Mouse (Mus musculus): Measurements from ENCODE around the gene Dmwd. TPM values are rescaled to one million over a fixed set of nuclear protein-coding genes. Genes with fewer than 3 reads are reported as not detected.
"Not testable (repeated sequence)": the region's sequence is repeated elsewhere in the genome, so short reads cannot be mapped to it uniquely, and the experiment has no call there.

Gene Dmwd
- polyA plus RNA-seq, 1 experiment from 2014 or later = 20.0 TPM

GRCm38 (mm10) chr7:19054047-19054776 is 21.8 kb upstream of the Dmwd start, which contains the start of gene Rsph6a:
Gene Rsph6a (plus strand): TSS chr7:19054690.
- Histone ChIP-seq H3K36me3 (peaks cover 72% of the 10 kb centered on the region), H3K4me1 (peaks cover 11% of the 10 kb centered on the region), H3K27me3 (ENCODE audit: low read depth, poor library complexity, severe bottlenecking) (no peaks in the 10 kb centered on the region), H3K9me3 (replicated peaks) (no peaks in the 10 kb centered on the region), H3K27ac (0 out of 2 replicates have a peak within 1 kb of the TSS, but pooled peaks have one; percentile 27), H3K4me3 (peak within 1 kb of the TSS; percentile 37)
- DNase-seq (ENCODE audit: low spot score) = peak; percentile 82
- WGBS = 26% methylated on average over 33 of the region's 33 CpGs

DNA sequence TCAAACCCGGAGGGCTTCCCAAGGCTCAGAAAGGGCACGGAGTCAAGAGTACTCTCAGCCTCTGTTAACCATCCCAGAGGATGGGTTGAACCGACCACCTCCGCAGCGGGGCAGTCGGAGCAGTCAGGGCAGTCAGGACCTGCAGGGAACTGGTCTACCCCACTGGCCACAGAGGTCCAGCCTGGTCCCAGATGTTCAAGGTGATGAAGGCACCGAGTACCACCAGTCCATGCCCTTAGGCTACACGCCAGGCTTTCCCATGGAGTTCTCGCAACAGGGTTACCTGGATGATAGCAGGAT is 21.3 kb upstream of the Dmwd start:
- Histone ChIP-seq H3K4me3 (peak overlapping the region; percentile 37), H3K27me3 (ENCODE audit: low read depth, poor library complexity, severe bottlenecking) (no peaks in the 10 kb centered on the region), H3K27ac (no peak overlapping the region), H3K4me1 (peaks cover 11% of the 10 kb centered on the region), H3K9me3 (replicated peaks) (no peaks in the 10 kb centered on the region), H3K36me3 (peaks cover 67% of the 10 kb centered on the region)
- WGBS = 68% methylated on average over 9 of the region's 9 CpGs
- DNase-seq (ENCODE audit: low spot score) = no peak

GRCm38 (mm10) chr7:19055108-19055507 is 20.9 kb upstream of the Dmwd start:
- H3K36me3 ChIP-seq = peaks cover 63% of the 10 kb centered on the region
- no peak for DNase-seq (ENCODE audit: low spot score)
- H3K27ac ChIP-seq = no peak overlapping the region
- H3K4me3 ChIP-seq = no peak overlapping the region
- H3K4me1 ChIP-seq = peaks cover 11% of the 10 kb centered on the region
- 95% methylated on average over 8 of the region's 8 CpGs for WGBS
- H3K27me3 ChIP-seq (ENCODE audit: low read depth, poor library complexity, severe bottlenecking) = no peaks in the 10 kb centered on the region
- H3K9me3 ChIP-seq (replicated peaks) = no peaks in the 10 kb centered on the region

GRCm38 (mm10) chr7:19057405-19057804 is 18.6 kb upstream of the Dmwd start:
- H3K9me3 ChIP-seq (replicated peaks) = no peaks in the 10 kb centered on the region
- H3K27ac ChIP-seq = no peak overlapping the region
- peaks cover 11% of the 10 kb centered on the region for H3K4me1 ChIP-seq
- 91% methylated on average over 10 of the region's 10 CpGs for WGBS
- H3K36me3 ChIP-seq = peaks cover 40% of the 10 kb centered on the region
- no peak overlapping the region for H3K4me3 ChIP-seq
- no peak for DNase-seq (ENCODE audit: low spot score)
- no peaks in the 10 kb centered on the region for H3K27me3 ChIP-seq (ENCODE audit: low read depth, poor library complexity, severe bottlenecking)

DNA sequence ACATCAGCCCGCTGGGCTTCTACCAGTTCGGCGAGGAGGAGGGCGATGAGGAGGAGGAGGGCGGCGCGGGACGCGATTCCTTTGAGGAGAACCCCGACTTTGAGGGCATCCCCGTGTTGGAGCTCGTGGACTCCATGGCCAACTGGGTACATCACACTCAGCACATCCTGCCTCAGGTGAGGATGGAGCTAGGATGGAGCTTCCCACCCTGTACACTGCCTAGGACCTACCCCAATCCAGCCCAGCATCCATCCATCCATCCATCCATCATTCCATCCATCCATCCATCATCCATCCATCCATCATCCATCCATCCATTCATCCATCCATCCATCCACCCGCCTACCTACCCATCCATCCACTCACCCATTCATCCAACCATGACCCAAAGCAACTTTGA is 10.1 kb upstream of the Dmwd start:
- WGBS = 53% methylated on average over 13 of the region's 13 CpGs
- Histone ChIP-seq H3K36me3 (no peaks in the 10 kb centered on the region), H3K27ac (no peak overlapping the region), H3K4me3 (peak overlapping the region; percentile 15; the same call in 1 of the 2 replicates), H3K9me3 (replicated peaks) (0 out of 2 replicates have a peak, but pooled peaks cover 1% of the 10 kb centered on the region), H3K27me3 (ENCODE audit: low read depth, poor library complexity, severe bottlenecking) (peaks cover 49% of the 10 kb centered on the region), H3K4me1 (no peaks in the 10 kb centered on the region)
- no peak for DNase-seq (ENCODE audit: low spot score)

DNA sequence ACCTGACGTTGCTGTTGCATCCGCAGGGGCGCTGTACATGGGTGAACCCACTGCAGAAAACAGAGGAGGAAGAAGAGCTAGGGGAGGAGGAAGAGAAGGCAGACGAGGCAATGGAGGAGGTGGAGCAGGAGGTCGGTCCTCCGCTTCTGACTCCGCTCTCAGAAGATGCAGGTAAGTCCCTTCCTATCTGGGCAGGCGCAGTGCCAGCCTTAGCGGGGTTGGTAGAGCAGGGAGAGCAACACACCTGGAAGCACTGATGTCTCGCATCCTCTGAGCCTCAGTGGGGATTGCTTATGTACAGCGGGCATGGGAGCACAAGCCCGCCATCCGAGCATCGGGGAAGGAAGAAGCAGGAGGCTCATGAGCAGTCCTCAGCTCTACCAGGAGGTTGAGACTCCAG is 9.0 kb upstream of the Dmwd start:
- no peak for DNase-seq (ENCODE audit: low spot score)
- Histone ChIP-seq H3K27ac (no peak overlapping the region), H3K36me3 (no peaks in the 10 kb centered on the region), H3K9me3 (replicated peaks) (0 out of 2 replicates have a peak, but pooled peaks cover 1% of the 10 kb centered on the region), H3K4me1 (no peaks in the 10 kb centered on the region), H3K4me3 (no peak overlapping the region), H3K27me3 (ENCODE audit: low read depth, poor library complexity, severe bottlenecking) (peaks cover 49% of the 10 kb centered on the region)
- 48% methylated on average over 14 of the region's 14 CpGs for WGBS

- WGBS = 71% methylated on average over 11 of the region's 14 CpGs
These were observed 8.1 kb upstream of the Dmwd start for GRCm38 (mm10) chr7:19067935-19068334.

DNA sequence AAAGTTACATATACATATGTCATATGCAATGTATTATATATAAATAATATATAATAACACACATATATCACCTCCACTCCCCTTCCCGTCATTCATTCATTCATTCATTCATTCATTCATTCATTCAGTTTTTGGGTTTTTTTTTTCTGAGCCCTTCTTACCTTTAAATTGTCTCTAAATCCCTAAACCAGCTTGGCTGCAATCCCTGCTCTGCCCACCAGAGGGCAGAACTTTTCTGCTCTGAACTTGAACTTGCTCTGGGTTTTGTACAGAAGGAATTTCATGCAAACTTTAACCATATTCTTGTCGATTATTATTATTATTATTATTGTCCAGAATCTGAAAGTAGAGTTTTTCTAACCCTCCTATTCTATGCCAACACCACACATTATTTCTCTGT is 7.3 kb upstream of the Dmwd start:
- Histone ChIP-seq H3K36me3 (no peaks in the 10 kb centered on the region), H3K4me3 (no peak overlapping the region), H3K27me3 (ENCODE audit: low read depth, poor library complexity, severe bottlenecking) (peaks cover 45% of the 10 kb centered on the region), H3K9me3 (replicated peaks) (0 out of 2 replicates have a peak, but pooled peaks cover 1% of the 10 kb centered on the region), H3K4me1 (no peaks in the 10 kb centered on the region), H3K27ac (no peak overlapping the region)
- peak; percentile 83 for DNase-seq (ENCODE audit: low spot score)
- 6% methylated on average over 2 of the region's 2 CpGs for WGBS

More at GRCm38 (mm10) chr7:19067935-19068334, 8.1 kb upstream of the Dmwd start:
- peaks cover 49% of the 10 kb centered on the region for H3K27me3 ChIP-seq (ENCODE audit: low read depth, poor library complexity, severe bottlenecking)
- H3K27ac ChIP-seq = no peak overlapping the region
- H3K9me3 ChIP-seq (replicated peaks) = 0 out of 2 replicates have a peak, but pooled peaks cover 1% of the 10 kb centered on the region
- H3K4me1 ChIP-seq = no peaks in the 10 kb centered on the region
- no peak for DNase-seq (ENCODE audit: low spot score)
- H3K36me3 ChIP-seq = no peaks in the 10 kb centered on the region
- H3K4me3 ChIP-seq = no peak overlapping the region

DNA sequence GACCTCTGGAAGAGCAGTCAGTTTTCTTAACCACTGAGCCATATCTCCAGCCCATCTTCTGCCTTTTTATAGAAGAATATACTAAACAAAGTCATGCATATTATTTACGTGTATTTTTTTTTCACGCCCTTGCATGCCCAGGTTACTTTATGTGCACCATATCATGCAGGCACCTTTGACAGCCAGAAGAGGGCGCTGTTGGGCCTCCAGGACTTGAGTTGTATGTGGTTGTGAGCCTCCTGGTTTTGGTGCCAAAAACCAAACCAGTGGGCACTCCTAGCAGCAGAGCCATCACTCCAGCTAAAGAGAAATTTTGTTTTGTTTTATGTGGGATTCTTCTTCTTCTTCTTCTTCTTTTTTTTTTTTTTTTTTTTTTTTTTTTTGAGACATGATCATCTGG is 6.5 kb upstream of the Dmwd start:
- Histone ChIP-seq H3K27me3 (ENCODE audit: low read depth, poor library complexity, severe bottlenecking) (peaks cover 37% of the 10 kb centered on the region), H3K4me3 (no peak overlapping the region), H3K27ac (no peak overlapping the region), H3K4me1 (no peaks in the 10 kb centered on the region), H3K36me3 (no peaks in the 10 kb centered on the region), H3K9me3 (replicated peaks) (0 out of 2 replicates have a peak, but pooled peaks cover 1% of the 10 kb centered on the region)
- peak; percentile 40 for DNase-seq (ENCODE audit: low spot score)
- 50% methylated on average over 3 of the region's 3 CpGs for WGBS

- H3K9me3 ChIP-seq (replicated peaks); H3K4me1 ChIP-seq; H3K36me3 ChIP-seq; DNase-seq (ENCODE audit: low spot score); H3K4me3 ChIP-seq; H3K27ac ChIP-seq: not testable (repeated sequence)
- H3K27me3 ChIP-seq (ENCODE audit: low read depth, poor library complexity, severe bottlenecking) = peaks cover 22% of the 10 kb centered on the region
- 57% methylated on average over 3 of the region's 3 CpGs for WGBS
These were observed 5.0 kb upstream of the Dmwd start for GRCm38 (mm10) chr7:19071024-19071423.

GRCm38 (mm10) chr7:19073504-19073903 is 2.5 kb upstream of the Dmwd start:
- DNase-seq (ENCODE audit: low spot score) = peak; percentile 51
- H3K9me3 ChIP-seq (replicated peaks) = no peaks in the 10 kb centered on the region
- WGBS = 87% methylated on average over 9 of the region's 9 CpGs

DNA sequence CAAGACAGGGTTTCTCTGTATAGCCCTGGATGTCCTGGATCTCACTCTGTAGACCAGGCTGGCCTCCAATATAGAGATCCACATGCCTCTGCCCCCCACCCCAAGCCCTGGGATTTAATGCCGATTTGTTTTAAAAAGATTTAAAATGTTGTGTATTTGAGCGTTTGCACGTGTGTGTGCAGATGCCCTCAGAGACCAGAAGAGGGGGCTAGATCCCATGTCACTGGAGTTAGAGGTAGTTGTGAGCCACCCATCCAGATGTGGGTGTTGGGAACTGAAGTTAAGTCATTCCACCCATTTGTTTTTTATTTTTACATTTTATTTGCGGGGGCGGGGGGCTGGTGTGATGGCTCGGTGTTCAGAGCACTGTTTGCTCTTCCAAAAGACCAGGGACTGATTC is 1.5 kb upstream of the Dmwd start:
- DNase-seq (ENCODE audit: low spot score) = no peak
- Histone ChIP-seq H3K9me3 (replicated peaks) (no peaks in the 10 kb centered on the region), H3K4me3 (no peak overlapping the region), H3K36me3 (peaks cover 20% of the 10 kb centered on the region), H3K27me3 (ENCODE audit: low read depth, poor library complexity, severe bottlenecking) (no peaks in the 10 kb centered on the region), H3K4me1 (peaks cover 23% of the 10 kb centered on the region), H3K27ac (no peak overlapping the region)
- WGBS = 94% methylated on average over 6 of the region's 6 CpGs

More at GRCm38 (mm10) chr7:19073504-19073903, 2.5 kb upstream of the Dmwd start:
- H3K27ac ChIP-seq = no peak overlapping the region
- peaks cover 23% of the 10 kb centered on the region for H3K4me1 ChIP-seq
- H3K36me3 ChIP-seq = peaks cover 10% of the 10 kb centered on the region
- no peak overlapping the region for H3K4me3 ChIP-seq
- H3K27me3 ChIP-seq (ENCODE audit: low read depth, poor library complexity, severe bottlenecking) = no peaks in the 10 kb centered on the region

DNA sequence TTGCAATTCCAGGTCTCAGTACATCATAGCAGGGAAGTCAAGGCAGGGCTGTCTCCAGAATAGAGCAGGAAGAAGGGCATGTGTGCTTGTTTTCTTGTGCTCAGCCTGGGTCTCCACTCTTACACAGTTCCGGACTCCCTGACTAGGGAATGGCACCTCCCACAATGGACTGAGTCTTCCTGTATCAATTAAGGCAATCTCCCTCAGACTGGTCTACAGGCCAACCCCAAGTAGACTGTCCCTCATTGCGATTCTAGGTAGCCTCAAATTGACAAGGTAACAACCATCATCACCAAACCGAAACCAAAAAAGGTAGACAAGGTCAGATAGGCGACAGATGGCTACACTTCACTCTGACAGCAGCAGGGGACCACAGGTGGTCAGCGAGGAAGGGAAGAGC is 796 bp upstream of the Dmwd start:
- 63% methylated on average over 5 of the region's 5 CpGs for WGBS
- Histone ChIP-seq H3K27me3 (ENCODE audit: low read depth, poor library complexity, severe bottlenecking) (no peaks in the 10 kb centered on the region), H3K9me3 (replicated peaks) (no peaks in the 10 kb centered on the region), H3K27ac (0 out of 2 replicates have a peak overlapping the region, but pooled peaks have one; percentile 30), H3K4me3 (peak overlapping the region; percentile 100), H3K36me3 (peaks cover 27% of the 10 kb centered on the region), H3K4me1 (peaks cover 23% of the 10 kb centered on the region)
- DNase-seq (ENCODE audit: low spot score) = no peak
